Mouse (Mus musculus): ENCODE results near the gene Sh3bp1. TPM values are rescaled to one million over a fixed set of nuclear protein-coding genes. Genes with fewer than 3 reads are reported as not detected.
A peak's percentile ranks its signal among the peaks of the same experiment; 100 is the strongest.

The Sh3bp1 gene
- total and polyA plus RNA-seq, 3 experiments: 12.3 to 69.7 (median 23.8) TPM

DNA sequence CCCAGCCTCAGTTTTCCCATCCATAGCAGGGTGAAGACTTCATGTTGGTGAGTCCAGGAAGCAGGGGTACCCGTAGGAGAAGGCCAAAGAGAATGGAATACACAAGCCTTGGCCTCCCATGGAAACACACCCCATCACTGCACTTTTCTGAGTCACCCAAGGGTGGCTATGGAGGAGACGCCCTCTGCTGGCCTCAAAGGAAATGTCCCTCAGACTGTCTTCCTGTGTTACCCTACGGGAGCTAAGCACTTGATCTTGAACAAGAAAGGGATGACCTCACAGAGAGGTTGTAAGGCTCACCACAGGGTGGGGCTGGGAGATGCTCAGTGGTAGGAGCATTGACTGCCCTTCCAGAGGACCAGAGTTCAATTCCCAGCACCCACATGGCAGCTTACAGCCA, 32.0 kb downstream of the Sh3bp1 start (continued):
- TF ChIP-seq UBTF (IDR thresholded peaks at IDR 0.05; ENCODE audit: low read depth, low read length) (no peak), CHD1 (IDR thresholded peaks at IDR 0.05; ENCODE audit: low read depth, low read length) (no peak), PAX5 (IDR thresholded peaks at IDR 0.05; ENCODE audit: low read length) (no peak), ELF1 (IDR thresholded peaks at IDR 0.05; ENCODE audit: low read depth, low read length) (peak; percentile 41), ETS1 (conservative IDR thresholded peaks at IDR 0.05; ENCODE audit: low read depth, low read length) (no peak), RCOR1 (conservative IDR thresholded peaks at IDR 0.05; ENCODE audit: low read depth, low read length) (no peak), RAD21 (IDR thresholded peaks at IDR 0.05; ENCODE audit: low read depth, low read length) (peak; percentile 73), MAX (IDR thresholded peaks at IDR 0.05; ENCODE audit: low read length) (no peak), ZMIZ1 (IDR thresholded peaks at IDR 0.05; ENCODE audit: low read depth, low read length) (0 out of 2 replicates have a peak, but pooled peaks have one; percentile 12), POLR2A (IDR thresholded peaks at IDR 0.05; ENCODE audit: low read depth, low read length) (no peak), JUND (conservative IDR thresholded peaks at IDR 0.05; ENCODE audit: low read depth, low read length) (peak; percentile 54), SIN3A (IDR thresholded peaks at IDR 0.05; ENCODE audit: low read length) (no peak; the same call in 1 of the 2 replicates), IRF4 (IDR thresholded peaks at IDR 0.05; ENCODE audit: low read depth, low read length) (no peak), MAFK (IDR thresholded peaks at IDR 0.05; ENCODE audit: insufficient replicate concordance, low read length) (no peak), HCFC1 (IDR thresholded peaks at IDR 0.05; ENCODE audit: low read depth, low read length) (no peak), BHLHE40 (IDR thresholded peaks at IDR 0.05; ENCODE audit: low read depth, low read length) (peak; percentile 10; the same call in 1 of the 2 replicates), GABPA (IDR thresholded peaks at IDR 0.05; ENCODE audit: insufficient replicate concordance, low read depth, low read length) (no peak), KAT2A (IDR thresholded peaks at IDR 0.05; ENCODE audit: insufficient replicate concordance, low read length) (0 out of 2 replicates have a peak, but pooled peaks have one; percentile 16), JUN (IDR thresholded peaks at IDR 0.05; ENCODE audit: insufficient read depth, low read depth, low read length) (no peak)

DNA sequence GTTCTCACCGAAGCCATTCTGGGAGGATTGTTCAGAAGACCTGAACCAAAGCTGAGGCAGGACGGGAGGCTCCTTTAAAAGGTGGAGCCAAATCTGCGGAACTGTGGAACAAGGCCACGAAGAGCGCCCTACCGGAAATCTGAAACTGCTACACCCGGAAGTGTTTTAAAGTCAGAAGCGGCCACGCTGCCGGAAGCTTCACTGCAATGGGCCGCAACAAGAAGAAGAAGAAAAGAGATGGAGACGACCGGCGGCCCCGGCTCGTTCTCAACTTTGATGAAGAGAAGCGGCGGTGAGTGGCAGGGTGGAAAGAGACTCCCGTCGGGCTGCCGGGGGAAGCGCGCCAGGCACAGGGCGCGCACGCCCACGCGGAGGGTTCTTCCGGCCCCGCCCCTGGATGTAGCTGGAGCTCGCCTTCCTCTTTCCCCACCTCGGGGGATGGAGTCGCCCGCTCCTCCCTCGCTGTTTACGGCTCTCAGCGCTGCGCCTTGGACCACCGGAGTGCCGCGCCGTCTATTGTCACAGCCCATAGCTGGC, 35.3 kb downstream of the Sh3bp1 start, which contains the start of gene Nol12:
Gene Nol12 (plus strand): TSS at position 150 of the 537 bp plus-strand sequence.
- in situ Hi-C loops (cut with MboI; ENCODE audit: low pct_ligation_motif_present, low pct_unique_long_range_greater_than_20kb, low sequenced_read_pairs): no loop called here
- dilution Hi-C loops (cut with MboI; ENCODE audit: extremely low pct_ligation_motif_present, extremely low pct_unique_long_range_greater_than_20kb, low sequenced_read_pairs): no loop called here
- TF ChIP-seq KAT2A (IDR thresholded peaks at IDR 0.05; ENCODE audit: insufficient replicate concordance, low read length): peak; percentile 81; the same call in 1 of the 2 replicates
- TF ChIP-seq TBP (conservative IDR thresholded peaks at IDR 0.05; ENCODE audit: low read depth, low read length): peak; percentile 92
- 0 out of 2 replicates have a peak, but pooled peaks have one; percentile 14 for TF ChIP-seq MAZ (IDR thresholded peaks at IDR 0.05; ENCODE audit: low read depth, low read length)
- no peak for TF ChIP-seq ETS1 (conservative IDR thresholded peaks at IDR 0.05; ENCODE audit: low read depth, low read length)
- TF ChIP-seq ZMIZ1 (IDR thresholded peaks at IDR 0.05; ENCODE audit: low read depth, low read length): peak; percentile 90
- 0 out of 2 replicates have a peak, but pooled peaks have one; percentile 50 for TF ChIP-seq RCOR1 (conservative IDR thresholded peaks at IDR 0.05; ENCODE audit: low read depth, low read length)
- no peak for TF ChIP-seq USF2 (conservative IDR thresholded peaks at IDR 0.05; ENCODE audit: low read depth, low read length)
- no peak for TF ChIP-seq PAX5 (IDR thresholded peaks at IDR 0.05; ENCODE audit: low read length)
- TF ChIP-seq MYC (IDR thresholded peaks at IDR 0.05; ENCODE audit: low read depth, low read length): peak; percentile 99
- peak; percentile 92 for TF ChIP-seq HCFC1 (IDR thresholded peaks at IDR 0.05; ENCODE audit: low read depth, low read length)
- peak; percentile 65 for TF ChIP-seq NRF1 (IDR thresholded peaks at IDR 0.05; ENCODE audit: low read depth, low read length)
- no peak; the same call in 1 of the 2 replicates for TF ChIP-seq JUN (IDR thresholded peaks at IDR 0.05; ENCODE audit: insufficient read depth, low read depth, low read length)
- peak; percentile 70; the same call in 1 of the 2 replicates for TF ChIP-seq UBTF (IDR thresholded peaks at IDR 0.05; ENCODE audit: low read depth, low read length)
- peak; percentile 82 for TF ChIP-seq NELFE (IDR thresholded peaks at IDR 0.05; ENCODE audit: low read depth, low read length)
- TF ChIP-seq SIN3A (IDR thresholded peaks at IDR 0.05; ENCODE audit: low read length): peak; percentile 97
- TF ChIP-seq POLR2AphosphoS2 (IDR thresholded peaks at IDR 0.05; ENCODE audit: low read depth, low read length): no peak; the same call in 1 of the 2 replicates
- peak; percentile 98 for TF ChIP-seq MXI1 (IDR thresholded peaks at IDR 0.05; ENCODE audit: low read depth, low read length)
- TF ChIP-seq BHLHE40 (IDR thresholded peaks at IDR 0.05; ENCODE audit: low read depth, low read length): 0 out of 2 replicates have a peak, but pooled peaks have one; percentile 14
- TF ChIP-seq ELF1 (IDR thresholded peaks at IDR 0.05; ENCODE audit: low read depth, low read length): peak; percentile 97
- TF ChIP-seq CHD2 (IDR thresholded peaks at IDR 0.05; ENCODE audit: low read length): peak; percentile 58
- peak; percentile 6; the same call in 1 of the 2 replicates for TF ChIP-seq ZNF384 (IDR thresholded peaks at IDR 0.05; ENCODE audit: low read depth, low read length)
- no peak for TF ChIP-seq RAD21 (IDR thresholded peaks at IDR 0.05; ENCODE audit: low read depth, low read length)
- peak; percentile 76 for TF ChIP-seq TCF12 (IDR thresholded peaks at IDR 0.05; ENCODE audit: low read depth, low read length)
- TF ChIP-seq EP300 (IDR thresholded peaks at IDR 0.05; ENCODE audit: low read length): peak; percentile 37
- TF ChIP-seq SMC3 (IDR thresholded peaks at IDR 0.05; ENCODE audit: low read depth, low read length): 0 out of 2 replicates have a peak, but pooled peaks have one; percentile 1
- TF ChIP-seq CTCF (conservative IDR thresholded peaks at IDR 0.05 in 1 of 2, IDR thresholded peaks at IDR 0.05 in 1 of 2; ENCODE audit: low read depth in 2 of 2, low read length in 2 of 2): no peak
- TF ChIP-seq MAX (IDR thresholded peaks at IDR 0.05; ENCODE audit: low read length): peak; percentile 94

More for the DNA sequence above, 35.3 kb downstream of the Sh3bp1 start, which contains the start of gene Nol12:
- peak within 1 kb of the TSS; percentile 63 to 97 (median 86) for H3K4me3 ChIP-seq (replicated peaks in 1 of 3; ENCODE audit: low read depth in 2 of 3, low read length in 2 of 3, poor library complexity in 1 of 3)
- peaks cover 38 to 52% of the 10 kb centered on the region in 2 experiments for H3K36me3 ChIP-seq (replicated peaks in 1 of 2; ENCODE audit: control insufficient read depth in 1 of 2, insufficient read depth in 1 of 2, low read length in 1 of 2)
- peaks cover 14% of the 10 kb centered on the region; the same call in 1 of the 2 replicates for H3K79me2 ChIP-seq (replicated peaks; ENCODE audit: control insufficient read depth, extremely low read depth, insufficient read depth, poor library complexity, severe bottlenecking)
- H3K27me3 ChIP-seq (replicated peaks): no peaks in the 10 kb centered on the region
- peaks cover 6 to 32% of the 10 kb centered on the region in 2 experiments; a peak in 3 of 4 replicates for H3K4me1 ChIP-seq (ENCODE audit: control insufficient read depth in 1 of 2, insufficient read depth in 2 of 2)
- H3K27ac ChIP-seq (ENCODE audit: insufficient read depth, low read depth): peak within 1 kb of the TSS; percentile 23; the same call in 1 of the 2 replicates
- no peaks in the 10 kb centered on the region for H3K9me3 ChIP-seq (replicated peaks; ENCODE audit: low read length)
- H3K4me2 ChIP-seq (ENCODE audit: insufficient read depth, low read depth, poor library complexity, severe bottlenecking): peak within 1 kb of the TSS; percentile 90
- DNase-seq (ENCODE audit: extremely low read depth): peak; percentile 95
- peak within 1 kb of the TSS; percentile 82 for H3K9ac ChIP-seq (ENCODE audit: insufficient read depth, low read depth)

Measured in CH12.LX (cell line).